Mouse (Mus musculus) forebrain, embryonic 13.5 days (tissue): Measurements from ENCODE around the gene Ppa1. TPM values are rescaled to one million over a fixed set of nuclear protein-coding genes. Genes with fewer than 3 reads are reported as not detected.
"Not testable (repeated sequence)": the region's sequence is repeated elsewhere in the genome, so short reads cannot be mapped to it uniquely, and the experiment has no call there.

ENCODE experiments used
- ATAC-seq: fragments of 200-750 bp; cut with Nextera tagmentation; 2 replicates; pipeline ENCODE4 v1.8.0; 2017
- H3K27ac ChIP-seq: fragments of 300-500 bp; sonication (generic); 2 replicates; pipeline ENCODE4 v1.5.1; 2015; ENCODE audit warnings: inconsistent platforms, mild to moderate bottlenecking, moderate library complexity
- H3K27me3 ChIP-seq: fragments of 300-500 bp; sonication (generic); 2 replicates; pipeline ENCODE4 v1.6.1; 2015; ENCODE audit warnings: mild to moderate bottlenecking, inconsistent platforms
- H3K36me3 ChIP-seq: fragments of 300-500 bp; sonication (generic); 2 replicates; pipeline ENCODE4 v1.6.1; 2015; ENCODE audit warnings: mild to moderate bottlenecking, inconsistent platforms; ENCODE audit not compliant: poor library complexity, severe bottlenecking
- H3K4me1 ChIP-seq: fragments of 300-500 bp; sonication (generic); 2 replicates; pipeline ENCODE4 v1.6.1; 2015; ENCODE audit warnings: inconsistent platforms
- H3K4me2 ChIP-seq: fragments of 300-500 bp; sonication (generic); 2 replicates; pipeline ENCODE4 v1.6.1; 2015; ENCODE audit warnings: inconsistent platforms, mild to moderate bottlenecking, moderate library complexity
- H3K4me3 ChIP-seq: fragments of 300-500 bp; sonication (generic); 2 replicates; pipeline ENCODE4 v1.5.1; 2015; ENCODE audit warnings: mild to moderate bottlenecking, inconsistent platforms
- H3K9ac ChIP-seq: fragments of 300-500 bp; sonication (generic); 2 replicates; pipeline ENCODE4 v1.6.1; 2015; ENCODE audit warnings: mild to moderate bottlenecking, inconsistent platforms
- H3K9me3 ChIP-seq: fragments of 300-500 bp; sonication (generic); replicated peaks from 2 replicates; pipeline ENCODE4 v1.6.1; 2016; ENCODE audit warnings: inconsistent platforms
- WGBS: fragments of 180-500 bp; shearing (Covaris S2); methylation state at CpG from one replicate; pipeline ENCODE4 v1.1.7; 2015; 5-methylcytosine and 5-hydroxymethylcytosine counted together
- polyA plus RNA-seq: library from polyadenylated mRNA; unstranded; fragments of >200 nt; fragmentation: Nextera tagmentation; extraction: Ambion mirVana; gene quantifications from 2 replicates; pipeline ENCODE4 v1.2.1, GENCODE M21; 2015

The Ppa1 gene
- polyA plus RNA-seq = 285 and 287 TPM in 2 replicates

- H3K9ac ChIP-seq = peak within 1 kb of the TSS; percentile 89
- peaks cover 13% of the 10 kb centered on the region for H3K4me1 ChIP-seq
- WGBS = 5% methylated on average over 34 of the region's 50 CpGs
- ATAC-seq = peak; percentile 99
- H3K36me3 ChIP-seq = peaks cover 16% of the 10 kb centered on the region
- H3K4me2 ChIP-seq = peak within 1 kb of the TSS; percentile 92
- H3K4me3 ChIP-seq = peak within 1 kb of the TSS; percentile 81
- no peaks in the 10 kb centered on the region for H3K27me3 ChIP-seq
- H3K9me3 ChIP-seq = no peaks in the 10 kb centered on the region
- peak within 1 kb of the TSS; percentile 70 for H3K27ac ChIP-seq
These were observed at the start of gene Ppa1 for GRCm38 (mm10) chr10:61647790-61648736. Gene Ppa1 (plus strand): TSS chr10:61648552.

GRCm38 (mm10) chr10:61599556-61600114 is 48.7 kb upstream of the Ppa1 start:
- no peaks in the 10 kb centered on the region for H3K36me3 ChIP-seq
- 39% methylated on average over 9 of the region's 9 CpGs for WGBS
- H3K4me2 ChIP-seq = no peak overlapping the region
- peaks cover 41% of the 10 kb centered on the region for H3K27me3 ChIP-seq
- H3K4me1 ChIP-seq = peaks cover 22% of the 10 kb centered on the region
- no peak for ATAC-seq
- no peak overlapping the region for H3K27ac ChIP-seq
- no peak overlapping the region for H3K9ac ChIP-seq
- no peaks in the 10 kb centered on the region for H3K9me3 ChIP-seq
- no peak overlapping the region for H3K4me3 ChIP-seq

GRCm38 (mm10) chr10:61602283-61603033 is 45.9 kb upstream of the Ppa1 start:
- peak; percentile 54 for ATAC-seq
- H3K9ac ChIP-seq = no peak overlapping the region
- peak overlapping the region; percentile 10; the same call in 1 of the 2 replicates for H3K4me3 ChIP-seq
- H3K9me3 ChIP-seq = no peaks in the 10 kb centered on the region
- peak overlapping the region; percentile 37 for H3K4me2 ChIP-seq
- 9% methylated on average over 14 of the region's 14 CpGs for WGBS
- H3K27me3 ChIP-seq = peaks cover 26% of the 10 kb centered on the region
- H3K4me1 ChIP-seq = peaks cover 14% of the 10 kb centered on the region
- no peaks in the 10 kb centered on the region for H3K36me3 ChIP-seq
- no peak overlapping the region for H3K27ac ChIP-seq

GRCm38 (mm10) chr10:61604376-61605065 is 43.8 kb upstream of the Ppa1 start:
- Histone ChIP-seq H3K4me2 (no peak overlapping the region), H3K9ac (no peak overlapping the region), H3K27ac (no peak overlapping the region), H3K36me3 (no peaks in the 10 kb centered on the region), H3K27me3 (peaks cover 29% of the 10 kb centered on the region), H3K9me3 (no peaks in the 10 kb centered on the region), H3K4me1 (0 out of 2 replicates have a peak, but pooled peaks cover 5% of the 10 kb centered on the region), H3K4me3 (no peak overlapping the region)
- no peak for ATAC-seq
- 71% methylated on average over 10 of the region's 10 CpGs for WGBS

- peaks cover 29% of the 10 kb centered on the region for H3K27me3 ChIP-seq
- not testable (repeated sequence) for H3K9me3 ChIP-seq, ATAC-seq, H3K36me3 ChIP-seq, H3K4me3 ChIP-seq, H3K27ac ChIP-seq, H3K9ac ChIP-seq, H3K4me2 ChIP-seq, H3K4me1 ChIP-seq
- WGBS = 68% methylated on average over 11 of the region's 11 CpGs
These were observed 43.0 kb upstream of the Ppa1 start for GRCm38 (mm10) chr10:61605381-61605780.

GRCm38 (mm10) chr10:61605851-61606250 is 42.5 kb upstream of the Ppa1 start:
- Histone ChIP-seq H3K9me3 (no peaks in the 10 kb centered on the region), H3K4me2 (no peak overlapping the region), H3K27me3 (peaks cover 32% of the 10 kb centered on the region), H3K4me3 (no peak overlapping the region), H3K9ac (no peak overlapping the region), H3K4me1 (0 out of 2 replicates have a peak, but pooled peaks cover 3% of the 10 kb centered on the region), H3K36me3 (no peaks in the 10 kb centered on the region), H3K27ac (no peak overlapping the region)
- ATAC-seq = no peak
- 15% methylated on average over 8 of the region's 8 CpGs for WGBS

- Histone ChIP-seq H3K4me2 (no peak overlapping the region), H3K4me1 (no peaks in the 10 kb centered on the region), H3K27me3 (peaks cover 35% of the 10 kb centered on the region), H3K9ac (no peak overlapping the region), H3K27ac (no peak overlapping the region), H3K9me3 (no peaks in the 10 kb centered on the region), H3K36me3 (no peaks in the 10 kb centered on the region), H3K4me3 (no peak overlapping the region)
- no peak for ATAC-seq
These were observed 40.1 kb upstream of the Ppa1 start for GRCm38 (mm10) chr10:61608233-61608632.

GRCm38 (mm10) chr10:61610650-61611235 is 37.6 kb upstream of the Ppa1 start:
- Histone ChIP-seq H3K27me3 (peaks cover 22% of the 10 kb centered on the region), H3K27ac (no peak overlapping the region), H3K4me2 (no peak overlapping the region), H3K36me3 (no peaks in the 10 kb centered on the region), H3K9me3 (no peaks in the 10 kb centered on the region), H3K9ac (no peak overlapping the region), H3K4me1 (peaks cover 7% of the 10 kb centered on the region; the same call in 1 of the 2 replicates), H3K4me3 (no peak overlapping the region)
- 76% methylated on average over 8 of the region's 8 CpGs for WGBS
- ATAC-seq = no peak

GRCm38 (mm10) chr10:61614311-61614710 is 34.0 kb upstream of the Ppa1 start:
- no peak overlapping the region for H3K4me3 ChIP-seq
- H3K36me3 ChIP-seq = no peaks in the 10 kb centered on the region
- peaks cover 7% of the 10 kb centered on the region; the same call in 1 of the 2 replicates for H3K4me1 ChIP-seq
- ATAC-seq = no peak
- no peak overlapping the region for H3K4me2 ChIP-seq
- no peaks in the 10 kb centered on the region for H3K9me3 ChIP-seq
- H3K27ac ChIP-seq = no peak overlapping the region
- no peak overlapping the region for H3K9ac ChIP-seq
- H3K27me3 ChIP-seq = peaks cover 19% of the 10 kb centered on the region
- WGBS = 55% methylated on average over 7 of the region's 7 CpGs

GRCm38 (mm10) chr10:61618528-61618927 is 29.8 kb upstream of the Ppa1 start:
- H3K4me1 ChIP-seq = peaks cover 7% of the 10 kb centered on the region; the same call in 1 of the 2 replicates
- no peaks in the 10 kb centered on the region for H3K9me3 ChIP-seq
- peaks cover 23% of the 10 kb centered on the region for H3K27me3 ChIP-seq
- no peak for ATAC-seq
- no peaks in the 10 kb centered on the region for H3K36me3 ChIP-seq
- no peak overlapping the region for H3K9ac ChIP-seq
- no peak overlapping the region for H3K27ac ChIP-seq
- H3K4me2 ChIP-seq = no peak overlapping the region
- no peak overlapping the region for H3K4me3 ChIP-seq
- WGBS = 81% methylated on average over 2 of the region's 2 CpGs

GRCm38 (mm10) chr10:61621681-61622080 is 26.7 kb upstream of the Ppa1 start:
- 29% methylated on average over 9 of the region's 9 CpGs for WGBS
- Histone ChIP-seq H3K9me3 (no peaks in the 10 kb centered on the region), H3K4me2 (no peak overlapping the region), H3K4me1 (peaks cover 12% of the 10 kb centered on the region), H3K27ac (no peak overlapping the region), H3K4me3 (no peak overlapping the region), H3K27me3 (peaks cover 46% of the 10 kb centered on the region), H3K36me3 (no peaks in the 10 kb centered on the region), H3K9ac (no peak overlapping the region)
- ATAC-seq = no peak
